Mouse (Mus musculus): ENCODE data around the gene Arhgef11. TPM values are rescaled to one million over a fixed set of nuclear protein-coding genes. Genes with fewer than 3 reads are reported as not detected.

Arhgef11 gene
- polyA plus RNA-seq, 1 experiment from 2014 or later = 17.5 TPM

- Histone ChIP-seq H3K27ac (no peak overlapping the region), H3K4me1 (peaks cover 14% of the 10 kb centered on the region), H3K9me3 (no peaks in the 10 kb centered on the region), H3K4me2 (0 out of 2 replicates have a peak overlapping the region, but pooled peaks have one; percentile 42), H3K4me3 (no peak overlapping the region), H3K36me3 (no peaks in the 10 kb centered on the region), H3K9ac (no peak overlapping the region), H3K27me3 (peaks cover 50% of the 10 kb centered on the region)
- WGBS = 25% methylated on average over 2 of the region's 2 CpGs
- no peak for ATAC-seq (ENCODE audit: insufficient number of reproducible peaks, insufficient read depth, low FRiP score, low TSS enrichment, low read depth)
Measured at GRCm38 (mm10) chr3:87779086-87779485, 161.7 kb downstream of the Arhgef11 start.

- Histone ChIP-seq H3K4me3 (no peak overlapping the region), H3K9me3 (no peaks in the 10 kb centered on the region), H3K4me2 (no peak overlapping the region), H3K27ac (no peak overlapping the region), H3K4me1 (peaks cover 26% of the 10 kb centered on the region), H3K27me3 (peaks cover 21% of the 10 kb centered on the region), H3K9ac (no peak overlapping the region), H3K36me3 (no peaks in the 10 kb centered on the region)
- 88% methylated on average over 25 of the region's 25 CpGs for WGBS
- no peak for ATAC-seq (ENCODE audit: insufficient number of reproducible peaks, insufficient read depth, low FRiP score, low TSS enrichment, low read depth)
Measured at GRCm38 (mm10) chr3:87783282-87784023, 166.1 kb downstream of the Arhgef11 start.

- Histone ChIP-seq H3K9ac (no peak overlapping the region), H3K4me1 (peaks cover 29% of the 10 kb centered on the region), H3K36me3 (no peaks in the 10 kb centered on the region), H3K4me3 (no peak overlapping the region), H3K27me3 (peaks cover 12% of the 10 kb centered on the region), H3K27ac (no peak overlapping the region; the same call in 1 of the 2 replicates), H3K9me3 (no peaks in the 10 kb centered on the region), H3K4me2 (no peak overlapping the region)
- no peak for ATAC-seq (ENCODE audit: insufficient number of reproducible peaks, insufficient read depth, low FRiP score, low TSS enrichment, low read depth)
- 66% methylated on average over 5 of the region's 5 CpGs for WGBS
Measured at GRCm38 (mm10) chr3:87785156-87785555, 167.8 kb downstream of the Arhgef11 start.

GRCm38 (mm10) chr3:87785626-87786214 lies 168.4 kb downstream of the Arhgef11 start:
- Histone ChIP-seq H3K27ac (no peak overlapping the region), H3K4me1 (peaks cover 29% of the 10 kb centered on the region), H3K36me3 (no peaks in the 10 kb centered on the region), H3K4me3 (no peak overlapping the region), H3K9ac (no peak overlapping the region), H3K9me3 (no peaks in the 10 kb centered on the region), H3K27me3 (peaks cover 14% of the 10 kb centered on the region), H3K4me2 (no peak overlapping the region)
- WGBS = 47% methylated on average over 6 of the region's 6 CpGs
- ATAC-seq (ENCODE audit: insufficient number of reproducible peaks, insufficient read depth, low FRiP score, low TSS enrichment, low read depth) = peak; percentile 22; the same call in 1 of the 2 replicates

Small RNAs within 50 kb of the gene (microRNA-seq; reads per million reads assigned to microRNA genes)
- gene Gm24109 = not detected

Other genes with a start within 250 kb of the Arhgef11 start
- 0.28 TPM in 1 of 2 replicates, not detected in the other for gene Fcrl1, start 241.2 kb upstream of the Arhgef11 start, polyA plus RNA-seq (2015; fragmentation: Nextera tagmentation; extraction: Ambion mirVana)
- not detected in 2 replicates for gene Fcrl5, start 181.8 kb upstream of the Arhgef11 start, polyA plus RNA-seq (2015; fragmentation: Nextera tagmentation; extraction: Ambion mirVana)
- 19.6 and 19.8 TPM in 2 replicates for gene Etv3, start 92.2 kb upstream of the Arhgef11 start, polyA plus RNA-seq (2015; fragmentation: Nextera tagmentation; extraction: Ambion mirVana)
- gene Lrrc71, start 131.1 kb downstream of the Arhgef11 start, polyA plus RNA-seq (2015; fragmentation: Nextera tagmentation; extraction: Ambion mirVana) = 0.34 and 0.99 TPM in 2 replicates
- gene Ntrk1, start 177.6 kb downstream of the Arhgef11 start, polyA plus RNA-seq (2015; fragmentation: Nextera tagmentation; extraction: Ambion mirVana) = 1.8 TPM in 2 replicates
- gene Insrr, start 179.4 kb downstream of the Arhgef11 start, polyA plus RNA-seq (2015; fragmentation: Nextera tagmentation; extraction: Ambion mirVana) = 0.78 and 0.80 TPM in 2 replicates
- 12.5 and 15.6 TPM in 2 replicates for gene Pear1, start 206.7 kb downstream of the Arhgef11 start, polyA plus RNA-seq (2015; fragmentation: Nextera tagmentation; extraction: Ambion mirVana)
- gene Sh2d2a, start 229.2 kb downstream of the Arhgef11 start, polyA plus RNA-seq (2015; fragmentation: Nextera tagmentation; extraction: Ambion mirVana) = not detected in 2 replicates

Data from embryonic facial prominence, embryonic 13.5 days (tissue).